Mouse (Mus musculus) A20 (cell line): ENCODE measurements around the gene Cd28.

Experiments
- DNase-seq: peaks from one replicate; pipeline ENCODE4 v3.0.0-alpha.2; 2011; ENCODE audit warnings: low read depth, low spot score

Gene Cd28

DNA sequence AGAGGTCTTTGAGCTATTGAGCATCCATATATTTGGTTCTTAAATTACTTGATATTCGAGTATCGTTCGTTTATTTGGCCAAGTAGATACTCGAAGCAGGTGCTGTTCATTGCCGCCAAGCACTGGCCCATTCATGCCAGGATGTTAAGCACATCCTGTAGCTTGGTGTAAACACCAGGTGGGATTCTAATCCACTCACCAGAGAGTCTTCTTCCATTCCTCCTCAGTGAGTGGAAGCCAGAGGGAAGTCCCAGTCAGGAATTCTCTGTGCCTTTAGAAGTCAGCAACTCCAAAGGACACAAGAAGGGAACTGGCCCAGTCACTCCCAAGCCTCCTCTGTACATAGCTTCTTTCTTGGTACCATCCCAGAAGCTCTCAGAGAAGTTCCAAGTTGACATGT is at the start of gene Cd28:
Cd28 (plus strand) TSS at position 234 of the 400 bp plus-strand sequence.
- DNase-seq, result no peak

DNA sequence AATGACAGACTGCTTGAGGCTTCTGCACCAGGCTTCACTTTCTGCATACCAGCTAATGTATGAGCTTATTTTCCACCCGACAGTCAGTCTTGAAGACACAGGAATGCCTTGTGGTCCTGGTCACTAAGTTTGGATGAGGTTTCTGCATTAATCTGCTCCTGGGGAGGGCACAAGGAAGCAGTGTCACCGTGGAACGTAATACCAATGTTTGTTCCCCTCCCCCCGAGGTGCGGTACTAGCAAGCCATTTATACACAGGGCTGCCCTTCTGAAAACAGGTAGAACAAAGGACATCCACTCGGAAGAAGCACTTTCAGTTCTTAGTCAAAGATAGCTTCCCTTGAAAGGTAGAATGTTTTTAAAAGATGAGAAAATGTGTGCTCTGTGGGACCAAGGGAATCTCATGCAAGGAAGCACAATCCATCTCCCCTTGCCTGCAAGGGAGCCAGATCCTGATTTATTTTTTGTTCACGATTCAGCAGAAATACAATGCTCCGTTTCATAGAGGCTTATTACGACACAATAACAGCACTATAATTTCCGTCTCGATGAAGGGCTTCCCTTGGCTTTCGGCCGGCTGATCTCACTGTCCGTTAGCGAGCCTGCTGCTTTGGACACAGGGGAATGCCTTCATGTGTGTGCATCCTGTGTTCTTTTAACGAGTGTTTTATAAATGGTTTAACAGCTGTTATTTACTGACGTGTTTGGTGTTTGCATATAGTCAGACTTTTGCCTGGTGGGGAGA is 48.6 kb upstream of the Cd28 start:
- no peak for DNase-seq

DNA sequence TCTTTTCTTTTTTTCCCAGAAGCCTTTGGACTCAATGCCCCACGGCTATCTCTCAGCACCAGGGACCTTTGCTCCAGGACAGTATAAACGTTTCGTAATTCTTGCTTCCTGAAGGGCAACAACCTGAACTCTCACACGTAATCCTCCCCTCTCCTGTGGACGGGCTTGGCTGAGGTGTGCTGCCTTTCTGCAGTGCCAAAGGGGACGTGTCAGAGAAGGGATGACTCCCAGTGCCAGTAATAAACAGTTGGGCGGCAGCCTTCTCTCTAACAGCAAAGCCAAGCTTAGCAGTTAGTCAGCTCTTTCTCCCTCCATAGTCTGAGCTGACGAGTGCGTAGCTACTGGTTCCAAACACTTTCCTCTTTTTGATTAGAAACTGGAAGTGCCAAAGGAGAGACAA is 47.6 kb upstream of the Cd28 start:
- no peak for DNase-seq

DNA sequence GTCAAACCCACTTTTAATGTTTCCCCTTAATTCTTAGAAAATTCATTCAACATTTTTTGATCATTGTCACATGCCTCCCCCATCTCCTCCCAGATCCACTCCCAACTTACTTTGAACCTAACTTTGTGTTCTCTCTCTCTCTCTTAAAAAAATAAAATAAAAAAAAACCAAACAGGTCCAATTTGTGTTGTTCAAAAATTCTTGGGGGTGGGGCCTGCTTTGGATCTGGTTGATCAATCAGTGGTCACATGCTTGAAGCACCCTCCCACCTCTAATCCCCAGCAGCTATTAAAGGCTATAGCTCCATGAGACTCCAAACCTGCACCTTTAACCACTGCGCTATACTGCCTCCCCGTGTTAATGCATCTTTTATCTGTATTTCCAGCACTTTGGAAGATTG is 46.9 kb upstream of the Cd28 start:
- DNase-seq, result no peak

DNA sequence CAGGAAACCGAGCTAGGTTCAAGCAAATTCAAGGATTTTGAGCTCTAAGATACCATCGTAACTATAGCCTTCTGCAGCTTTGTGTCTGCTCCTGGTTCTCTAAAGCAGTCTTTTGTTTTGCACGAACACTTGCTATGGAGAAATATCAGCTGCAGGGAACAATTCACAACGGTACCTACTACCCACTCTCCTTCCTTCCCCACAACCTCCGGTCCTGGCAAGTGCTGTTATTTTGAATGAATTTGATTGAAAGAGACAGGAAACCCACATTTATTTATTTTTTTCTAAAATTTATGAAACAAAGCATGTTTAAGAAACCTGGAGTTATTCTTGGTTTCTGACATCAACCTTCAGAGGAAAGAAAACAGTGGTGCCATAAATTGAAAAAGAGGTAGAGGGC is 46.4 kb upstream of the Cd28 start:
- DNase-seq, result no peak

DNA sequence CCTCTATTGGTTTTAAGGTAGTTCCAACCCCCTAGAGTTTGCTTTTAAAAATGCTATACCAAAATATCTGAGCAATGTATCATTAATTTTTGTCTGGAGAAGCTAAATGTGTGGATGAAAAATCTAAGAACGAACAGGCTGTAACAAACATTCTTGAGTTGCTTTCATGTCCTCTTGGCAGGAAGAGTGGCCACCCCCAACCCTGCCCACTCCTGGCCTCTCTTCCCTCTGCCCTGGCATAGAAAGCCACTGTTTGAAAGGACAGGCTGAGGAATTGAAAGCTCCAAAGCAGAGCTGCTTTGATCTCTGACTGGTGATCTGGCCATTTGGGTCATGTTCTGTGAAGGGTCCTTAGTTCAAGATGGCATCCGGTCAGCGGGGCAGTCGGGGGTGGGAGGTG is 32.8 kb upstream of the Cd28 start:
- no peak for DNase-seq

DNA sequence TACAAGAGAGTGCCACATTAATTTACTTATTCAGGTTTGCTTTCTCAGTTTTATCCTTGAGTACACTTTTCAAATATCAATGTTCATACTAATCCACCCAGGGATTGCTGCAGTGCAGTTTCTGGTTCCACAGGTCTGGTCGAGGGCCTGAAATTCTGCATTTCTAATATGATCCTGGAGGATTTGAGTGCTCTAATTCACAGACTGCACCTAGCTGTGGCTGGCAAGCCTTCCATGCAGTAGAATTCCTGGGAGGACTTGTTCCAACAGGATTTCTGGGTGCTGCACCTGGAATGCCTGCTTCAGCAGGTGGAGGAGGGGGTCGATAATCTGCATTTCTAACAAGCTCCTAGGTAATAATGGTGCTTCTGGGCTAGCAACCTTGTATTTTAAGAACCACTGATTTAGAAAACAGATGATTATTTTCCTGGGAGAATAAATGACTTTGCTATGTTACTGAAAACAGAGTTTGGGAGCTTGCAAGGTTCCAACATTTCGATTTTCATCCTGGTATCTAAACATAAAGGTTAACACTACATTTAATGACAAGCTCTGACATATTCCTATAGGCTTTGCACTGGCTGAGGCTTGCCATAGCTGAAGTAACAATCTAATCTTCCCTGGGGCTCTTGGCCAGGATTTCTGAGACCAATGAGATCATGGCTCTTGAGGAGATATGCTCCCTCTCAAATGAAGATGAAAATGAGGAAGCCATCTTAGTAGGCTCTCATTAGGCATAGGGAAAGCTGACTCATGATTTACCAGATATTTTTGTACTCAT is 20.3 kb upstream of the Cd28 start:
- DNase-seq, result no peak

DNA sequence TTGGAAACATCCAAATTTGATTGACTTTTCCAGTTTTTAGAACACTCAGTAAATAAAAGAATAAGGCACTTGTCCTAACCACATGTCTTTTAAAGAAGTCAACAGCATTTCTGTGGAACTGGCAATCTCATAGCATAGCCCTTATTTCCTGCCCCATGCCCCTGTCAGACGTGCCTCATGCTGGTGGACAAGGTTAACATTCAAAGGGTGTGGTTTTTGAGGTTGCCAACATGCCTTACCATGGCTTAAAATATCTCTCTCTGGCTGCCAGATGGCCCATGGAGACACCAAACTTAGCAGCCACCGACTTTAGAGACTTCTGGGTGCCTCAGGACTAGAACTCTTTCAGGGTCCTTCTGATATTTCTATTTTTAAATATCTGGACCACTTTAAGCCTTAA is 14.0 kb upstream of the Cd28 start:
- DNase-seq, result peak; percentile 36

DNA sequence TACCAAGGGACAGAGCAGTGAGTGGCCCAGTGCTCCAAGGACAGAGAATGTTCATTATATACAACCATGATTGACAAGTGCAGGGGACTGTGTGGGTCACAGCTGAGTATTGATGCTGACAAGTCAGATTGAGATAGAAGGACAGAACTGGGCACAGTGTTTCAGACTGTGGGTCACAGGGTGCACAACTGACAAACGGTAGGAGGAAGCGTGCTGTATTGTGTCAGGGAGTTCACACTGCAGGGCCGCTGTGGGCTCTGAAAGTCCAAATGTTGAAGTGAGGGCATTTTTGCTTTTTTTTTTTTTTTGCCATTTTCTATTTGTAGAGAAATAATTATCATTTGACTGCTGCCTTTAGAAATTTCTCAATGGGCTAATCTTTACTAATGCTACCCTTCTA is 3.4 kb upstream of the Cd28 start:
- DNase-seq, result no peak

DNA sequence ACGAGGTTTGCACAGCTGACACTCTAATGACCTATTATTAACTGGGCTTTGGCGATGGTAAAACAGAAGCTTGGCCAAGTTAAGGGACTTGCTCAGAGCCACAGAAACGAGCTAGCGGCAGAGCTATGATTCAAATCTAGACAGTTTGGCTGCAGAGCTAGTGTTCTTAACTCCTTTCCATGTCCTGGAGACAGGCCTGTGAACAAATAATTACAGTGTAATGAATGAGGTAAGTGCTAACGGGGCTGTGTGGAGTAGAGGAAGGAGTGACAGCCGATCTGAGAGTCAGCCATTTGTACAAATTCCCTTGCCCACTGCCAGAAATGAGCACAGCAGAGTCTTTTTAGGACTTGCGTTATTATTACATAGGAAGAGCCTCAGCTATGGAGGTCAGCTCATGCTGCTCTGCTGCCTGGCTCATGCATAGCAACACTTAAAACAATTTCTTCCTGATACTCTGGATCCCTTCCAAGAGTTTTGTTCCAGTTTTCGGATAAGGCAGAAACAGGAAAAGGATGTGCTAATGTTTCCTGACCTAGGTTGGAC is 876 bp upstream of the Cd28 start:
- DNase-seq, result no peak

DNA sequence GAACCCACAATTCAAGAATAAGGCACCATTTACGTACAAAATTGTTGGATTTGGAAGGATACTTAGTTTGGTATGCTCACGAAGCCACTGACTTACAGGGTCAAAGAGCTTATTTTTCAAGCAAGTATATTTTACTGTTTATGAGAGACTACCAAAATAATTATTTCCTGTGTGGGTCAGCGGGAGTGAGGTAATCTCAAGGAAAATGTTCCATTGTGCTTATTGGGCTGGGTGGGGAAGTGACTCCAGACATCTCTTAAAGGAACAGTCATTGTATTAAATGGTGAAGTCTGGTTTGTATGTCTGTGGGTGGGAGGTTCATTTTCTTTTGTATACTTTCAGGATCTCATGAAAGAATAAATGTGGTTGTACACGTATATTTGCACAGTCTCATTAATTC is 2.0 kb downstream of the Cd28 start:
- no peak for DNase-seq

DNA sequence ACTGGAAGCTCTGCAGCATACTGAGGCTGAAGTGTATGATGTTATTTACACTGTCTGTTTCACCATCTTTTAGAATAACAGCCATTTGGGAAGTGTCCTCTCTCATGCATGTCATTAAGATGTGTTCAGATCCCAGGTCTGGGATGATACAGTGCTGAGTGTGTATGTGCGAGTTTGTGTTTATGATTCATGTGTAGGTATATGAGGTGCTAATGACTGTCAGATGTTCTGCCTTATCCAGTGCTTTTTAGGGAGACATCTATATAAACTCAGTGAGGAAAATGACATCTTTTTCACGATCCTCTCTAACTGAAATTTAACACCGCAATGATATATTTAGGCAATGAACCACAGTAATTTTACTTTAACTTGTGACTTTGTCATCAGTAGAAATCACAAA is 7.0 kb downstream of the Cd28 start:
- no peak for DNase-seq

DNA sequence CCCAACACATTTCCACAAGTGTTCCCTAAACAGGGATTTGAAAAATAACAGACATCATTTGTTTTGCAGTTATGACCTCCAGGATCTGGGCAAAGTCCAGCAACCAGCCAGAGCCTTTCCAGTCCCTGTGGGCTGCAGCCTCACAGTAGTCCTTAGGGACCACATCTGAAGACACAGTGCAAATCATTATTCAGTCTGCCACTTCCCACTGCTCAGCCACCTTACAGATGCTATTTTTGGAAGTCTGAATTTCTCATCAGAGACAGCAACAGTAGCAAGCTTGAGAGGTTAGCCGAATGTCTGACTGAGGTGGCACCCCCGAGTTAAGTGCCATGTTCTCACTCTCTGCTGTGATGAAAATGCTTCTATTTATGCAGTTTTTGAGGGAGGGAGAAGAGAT is 15.3 kb downstream of the Cd28 start:
- DNase-seq, result no peak

DNA sequence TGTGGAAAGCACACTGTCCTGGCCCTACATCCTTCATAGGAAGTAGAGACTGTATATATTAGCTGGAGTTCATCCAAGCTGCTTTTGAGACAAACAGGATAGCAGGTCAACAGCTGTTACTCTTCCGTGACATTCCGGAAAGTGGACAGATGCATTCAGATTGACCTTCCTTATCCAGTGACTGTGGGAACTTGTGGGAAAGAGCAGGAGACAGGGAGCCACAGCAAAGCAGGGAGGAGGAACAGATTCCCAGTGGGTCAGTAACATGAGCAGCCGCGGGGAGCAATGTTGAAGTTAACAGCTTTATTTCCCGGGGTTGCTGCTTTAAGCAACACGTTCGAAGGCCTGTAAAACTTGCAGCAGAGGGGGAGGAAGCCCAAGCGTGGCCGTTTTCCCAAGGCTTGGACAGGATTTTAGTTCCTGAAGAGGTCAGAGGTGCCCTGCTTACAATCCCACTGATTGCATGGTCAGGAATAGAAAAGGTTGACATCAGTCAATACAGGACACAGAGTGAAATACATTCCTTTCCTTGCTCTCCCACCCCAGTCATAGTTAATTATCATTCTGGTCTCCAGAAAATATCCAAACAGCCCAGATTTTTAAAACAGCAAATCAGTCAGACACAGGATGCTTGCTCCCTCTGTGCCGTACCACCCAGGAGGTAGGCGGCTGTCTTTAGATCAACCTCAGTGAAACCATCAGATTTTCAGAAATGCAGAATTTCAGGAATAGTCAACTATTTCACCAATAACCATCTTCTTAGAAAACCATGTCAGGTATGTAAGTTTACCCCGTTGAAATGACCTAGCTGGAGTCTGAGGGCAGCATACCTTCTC is 18.7 kb downstream of the Cd28 start:
- no peak for DNase-seq

DNA sequence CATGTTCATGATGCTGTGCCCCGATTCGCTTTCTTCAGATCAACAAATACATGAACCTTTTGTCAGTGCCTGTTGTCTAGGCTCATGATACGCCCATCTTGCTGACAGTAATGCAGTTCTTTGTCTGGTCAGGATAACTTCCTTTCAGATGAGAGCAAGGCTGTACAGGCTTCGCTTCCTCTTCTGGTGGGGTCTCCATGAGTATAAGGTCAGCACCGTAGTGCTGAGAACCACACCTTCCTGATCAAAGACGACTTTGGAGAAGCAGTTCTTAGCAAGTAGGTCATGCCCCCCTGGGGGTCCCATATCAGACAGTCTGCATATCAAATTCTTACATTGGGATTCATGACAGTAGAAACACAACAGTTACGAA is 19.3 kb downstream of the Cd28 start:
- DNase-seq, result no peak

DNA sequence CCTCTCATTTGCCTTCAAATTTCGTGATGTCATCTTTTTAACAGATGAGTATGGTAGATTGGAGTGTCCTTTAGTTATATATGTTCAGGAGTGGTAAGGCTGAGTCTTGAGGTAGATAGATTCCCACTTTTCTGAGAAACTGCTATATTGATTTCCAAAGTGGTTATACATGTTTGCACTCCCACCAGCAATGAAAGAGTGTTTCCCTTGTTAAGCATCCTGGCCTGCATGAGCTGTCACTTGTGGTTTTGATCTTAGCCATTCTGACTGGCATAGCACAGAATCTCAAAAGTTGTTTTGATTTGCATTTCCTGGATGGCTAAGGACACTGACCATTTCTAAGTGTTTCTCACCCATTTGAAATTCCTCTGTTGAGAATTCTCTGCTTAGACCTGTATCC is 27.7 kb downstream of the Cd28 start:
- DNase-seq, result no peak

DNA sequence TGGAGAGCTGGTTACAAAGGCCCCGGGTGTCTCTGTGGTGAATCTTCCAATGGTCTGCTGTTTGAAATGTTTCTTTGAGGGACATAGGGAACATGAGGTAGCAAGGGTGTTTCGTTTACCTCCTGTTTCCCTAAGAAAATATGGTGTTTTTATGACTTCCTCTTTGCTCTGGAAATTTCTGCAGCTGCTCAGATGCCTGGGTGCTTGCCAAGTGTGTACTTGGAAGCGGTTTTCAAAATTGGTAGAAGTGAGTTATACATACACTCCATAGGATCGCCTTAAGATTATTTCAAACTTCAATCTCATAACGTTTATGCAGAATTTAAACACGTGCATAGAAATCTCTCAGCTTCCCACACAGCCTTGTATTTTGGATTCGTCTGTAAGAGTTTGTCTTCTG is 29.1 kb downstream of the Cd28 start:
- no peak for DNase-seq

DNA sequence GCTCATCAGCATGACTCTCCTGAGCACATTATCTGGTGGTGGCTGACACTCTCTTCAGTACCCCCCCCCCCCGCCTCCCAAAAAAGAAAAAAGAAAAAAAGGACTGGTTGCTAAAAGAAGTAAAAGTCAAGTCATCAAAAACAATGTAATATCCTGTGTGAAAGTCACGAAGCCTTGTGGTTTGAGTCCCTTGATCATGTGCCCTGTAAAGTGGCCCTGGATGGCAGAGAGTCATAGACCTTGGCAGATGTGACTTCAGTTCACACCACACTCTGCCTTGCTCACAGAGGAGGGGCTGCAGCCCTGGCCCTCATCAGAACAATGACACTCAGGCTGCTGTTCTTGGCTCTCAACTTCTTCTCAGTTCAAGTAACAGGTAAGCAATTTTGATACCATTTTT is 29.6 kb downstream of the Cd28 start:
- DNase-seq, result no peak

DNA sequence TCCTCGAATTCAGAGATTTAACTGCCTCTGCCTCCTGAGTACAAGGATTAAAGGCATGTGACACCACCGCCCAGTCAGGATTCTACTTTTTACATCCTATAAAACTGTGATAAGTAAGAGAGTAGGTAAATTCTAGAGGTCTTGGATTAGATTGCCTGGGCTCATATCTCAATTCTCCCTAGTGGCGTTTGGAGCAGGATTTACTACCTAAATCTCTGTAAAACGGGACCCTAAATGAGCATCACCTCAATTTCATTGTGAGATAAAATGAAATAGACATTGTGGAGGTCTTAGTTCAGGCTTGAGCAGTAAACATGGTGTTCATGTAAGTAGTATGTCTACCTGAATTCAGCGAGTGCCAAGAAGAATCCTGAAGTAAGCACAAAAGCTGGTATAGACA is 30.3 kb downstream of the Cd28 start:
- DNase-seq, result no peak

DNA sequence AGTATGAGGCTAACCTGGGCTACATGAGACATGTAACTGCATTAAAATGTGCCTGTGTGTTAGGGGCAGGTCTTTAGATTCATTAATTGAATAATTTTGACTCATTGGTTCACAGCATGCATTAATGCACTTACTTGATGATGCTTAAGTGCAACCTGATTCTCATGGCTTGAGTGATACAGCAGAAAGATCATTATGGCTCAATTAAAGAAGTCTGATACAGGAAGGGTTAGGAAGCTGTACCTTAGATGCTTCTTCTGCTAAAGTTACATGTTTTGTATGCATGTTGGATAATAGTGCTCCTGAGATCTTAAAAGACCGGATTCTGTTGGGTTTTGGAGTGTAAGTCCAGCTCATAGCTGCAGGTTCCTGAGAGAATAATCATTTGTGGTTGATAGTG is 31.7 kb downstream of the Cd28 start:
- DNase-seq, result no peak

DNA sequence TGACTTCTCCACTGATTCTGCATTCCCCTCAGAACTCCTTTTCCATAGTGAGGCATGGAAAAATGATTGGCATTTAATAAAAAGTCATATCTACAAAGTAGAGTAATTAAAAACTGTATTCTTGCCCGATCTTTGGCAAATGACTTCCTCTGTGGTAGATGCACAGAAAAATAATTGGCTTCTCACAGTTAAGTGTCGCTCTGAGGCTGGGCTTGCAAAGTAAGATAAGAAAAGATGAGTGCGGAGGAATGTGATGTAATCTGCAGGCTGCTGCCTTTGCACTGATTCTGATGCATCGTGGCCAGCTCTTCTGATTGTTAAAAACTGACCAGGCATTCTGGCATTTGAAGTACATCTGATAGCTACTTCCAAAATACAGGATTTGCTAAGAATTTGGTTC is 32.3 kb downstream of the Cd28 start:
- no peak for DNase-seq

DNA sequence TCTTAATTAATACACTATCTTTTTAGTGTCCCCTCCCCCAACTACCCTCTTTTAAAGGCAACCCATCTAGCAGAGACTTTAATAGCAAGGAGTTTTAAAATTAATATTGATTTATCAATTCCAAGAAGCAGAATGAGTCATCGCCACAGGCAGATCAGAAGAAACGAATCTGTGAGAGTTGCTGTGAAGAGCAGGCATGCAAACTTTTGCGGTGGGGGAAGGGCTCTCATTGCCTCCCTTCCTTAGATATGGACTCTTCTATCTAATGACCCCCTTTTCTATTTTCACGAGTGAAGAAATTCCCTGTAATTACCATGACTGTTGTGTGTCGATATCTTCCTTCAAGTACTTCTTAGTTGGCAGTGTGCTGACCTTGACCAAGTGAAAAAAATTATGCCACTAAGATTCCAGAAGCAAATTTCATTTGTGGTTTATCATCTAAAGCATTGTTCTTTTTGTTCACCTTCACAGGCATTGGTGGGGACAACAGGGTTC is 32.8 kb downstream of the Cd28 start:
- peak; percentile 18 for DNase-seq
